Mouse (Mus musculus): ENCODE results near the gene Gstt1. TPM values are rescaled to one million over a fixed set of nuclear protein-coding genes. Genes with fewer than 3 reads are reported as not detected.
"Not testable (repeated sequence)": the region's sequence is repeated elsewhere in the genome, so short reads cannot be mapped to it uniquely, and the experiment has no call there.

The Gstt1 gene
- 1 to 10 TPM; 7.0 to 9.1 TPM for total RNA-seq (2021)
- long read RNA-seq, experiment 1, transcript Gstt1-201 (5 exons, 1,037 nt), result major isoform, 19 of 21 reads
- long read RNA-seq, experiment 1, partial matches to known transcripts, result 0 of 21 reads
- long read RNA-seq, experiment 1, other reads (novel, unspliced or antisense), result 2 of 21 reads
- long read RNA-seq, experiment 2, transcript Gstt1-201 (5 exons, 1,037 nt), result major isoform, 8 of 10 reads
- long read RNA-seq, experiment 2, partial matches to known transcripts, result 1 of 10 reads
- long read RNA-seq, experiment 2, other reads (novel, unspliced or antisense), result 1 of 10 reads

GRCm38 (mm10) chr10:75798176-75798696, at the start of gene Gstt1:
TSS of gene Gstt1 (minus strand) at chr10:75798584.
- intact Hi-C loops (cut with DNase I), result no loop called here
- DNase-seq, result peak; percentile 64 to 74

GRCm38 (mm10) chr10:75845306-75845930, 47.0 kb upstream of the Gstt1 start:
- DNase-seq, result no peak
- intact Hi-C loops (cut with DNase I), result no loop called here

- intact Hi-C loops (cut with DNase I), result no loop called here
- no peak for DNase-seq
Observed at GRCm38 (mm10) chr10:75844800-75845199, 46.4 kb upstream of the Gstt1 start.

GRCm38 (mm10) chr10:75843898-75844297, 45.5 kb upstream of the Gstt1 start:
- intact Hi-C loops (cut with DNase I); DNase-seq: not testable (repeated sequence)

GRCm38 (mm10) chr10:75839092-75839491, 40.7 kb upstream of the Gstt1 start:
- no peak for DNase-seq
- intact Hi-C loops (cut with DNase I), result loop anchor here (5.0 kb wide), 1 partner anchor 252 kb away; the partner anchor contains the start of gene Ggt5

- peak; percentile 91 to 95 for DNase-seq
- intact Hi-C loops (cut with DNase I), result loop anchor here (5.0 kb wide), 1 partner anchor 250 kb away; the partner anchor contains the start of gene Ggt5
Observed at GRCm38 (mm10) chr10:75837248-75837759, 38.9 kb upstream of the Gstt1 start, which contains the start of gene Gstt2. TSS of gene Gstt2 (minus strand) at chr10:75837424.

- intact Hi-C loops (cut with DNase I), result loop anchor here (5.0 kb wide), 1 partner anchor 249 kb away; the partner anchor contains the start of gene Ggt5
Observed at GRCm38 (mm10) chr10:75835761-75836531, 37.6 kb upstream of the Gstt1 start.

GRCm38 (mm10) chr10:75835307-75835706, 36.9 kb upstream of the Gstt1 start:
- intact Hi-C loops (cut with DNase I), result loop anchor here (5.0 kb wide), 1 partner anchor 248 kb away; the partner anchor contains the start of gene Ggt5
- peak; percentile 40 to 59 for DNase-seq

More at GRCm38 (mm10) chr10:75835761-75836531, 37.6 kb upstream of the Gstt1 start:
- DNase-seq, result no peak

GRCm38 (mm10) chr10:75834721-75835120, 36.3 kb upstream of the Gstt1 start:
- intact Hi-C loops (cut with DNase I), result loop anchor here (5.0 kb wide), 3 partner anchors 62 to 247 kb away; partner anchors contain the start of genes Ddt and Ggt5
- no peak for DNase-seq

GRCm38 (mm10) chr10:75834250-75834649, 35.9 kb upstream of the Gstt1 start:
- DNase-seq, result peak; percentile 73 to 83
- intact Hi-C loops (cut with DNase I), result loop anchor here (5.0 kb wide), 2 partner anchors 62 to 92 kb away; partner anchors contain the start of gene Ddt

- DNase-seq, result peak; percentile 34 to 42
- intact Hi-C loops (cut with DNase I), result loop anchor here (5.0 kb wide), 2 partner anchors 61 to 91 kb away; partner anchors contain the start of gene Ddt
Observed at GRCm38 (mm10) chr10:75833456-75834080, 35.2 kb upstream of the Gstt1 start.

- intact Hi-C loops (cut with DNase I), result loop anchor here (5.0 kb wide), 2 partner anchors 60 to 90 kb away; partner anchors contain the start of gene Ddt
- peak; percentile 58 to 74 for DNase-seq
Observed at GRCm38 (mm10) chr10:75832272-75832895, 34.0 kb upstream of the Gstt1 start.

- intact Hi-C loops (cut with DNase I), result loop anchor here (5.0 kb wide), 2 partner anchors 58 to 88 kb away; partner anchors contain the start of gene Ddt
- no peak for DNase-seq
Observed at GRCm38 (mm10) chr10:75830275-75830670, 31.9 kb upstream of the Gstt1 start.

GRCm38 (mm10) chr10:75829529-75830274, 31.3 kb upstream of the Gstt1 start:
- intact Hi-C loops (cut with DNase I), result loop anchor here (5.0 kb wide), 2 partner anchors 57 to 87 kb away; partner anchors contain the start of gene Ddt
- no peak for DNase-seq

- intact Hi-C loops (cut with DNase I), result no loop called here
- peak; percentile 55 to 68 for DNase-seq
Observed at GRCm38 (mm10) chr10:75828500-75828931, 30.1 kb upstream of the Gstt1 start.

- peak; percentile 34 to 59 for DNase-seq
- intact Hi-C loops (cut with DNase I), result no loop called here
Observed at GRCm38 (mm10) chr10:75827668-75828360, 29.4 kb upstream of the Gstt1 start.

GRCm38 (mm10) chr10:75824530-75824929, 26.1 kb upstream of the Gstt1 start:
- no peak for DNase-seq
- intact Hi-C loops (cut with DNase I), result no loop called here

Measured in heart, postnatal 14 days (tissue).